Mouse (Mus musculus): Measurements from ENCODE around the gene Clec10a.
"Not testable (repeated sequence)": the region's sequence is repeated elsewhere in the genome, so short reads cannot be mapped to it uniquely, and the experiment has no call there.

The Clec10a gene

DNA sequence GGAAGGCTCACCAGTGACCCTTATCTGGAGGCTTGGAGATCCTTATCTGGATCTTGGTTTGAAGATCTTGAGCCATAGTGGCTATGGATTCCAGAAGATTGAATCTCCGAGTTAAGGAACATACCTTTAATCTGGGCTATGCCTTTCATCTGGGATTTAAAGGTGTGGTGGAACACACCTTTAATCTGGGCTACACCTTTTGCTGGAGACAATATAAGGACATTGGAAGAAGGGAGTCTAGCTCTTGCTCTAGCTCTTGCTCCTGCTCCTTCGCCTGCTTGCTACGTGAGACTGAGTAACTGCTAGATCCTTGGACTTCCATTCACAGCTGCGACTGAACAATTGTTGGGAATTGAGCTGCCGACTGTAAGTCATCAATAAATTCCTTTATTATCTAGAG is at the start of gene Clec10a:
TSS of gene Clec10a (plus strand) at position 301 of the 400 bp plus-strand sequence.
- TF ChIP-seq GATA4 (IDR thresholded peaks at IDR 0.05; ENCODE audit: insufficient replicate concordance, low read length), result not testable (repeated sequence)

- TF ChIP-seq GATA4 (IDR thresholded peaks at IDR 0.05; ENCODE audit: insufficient replicate concordance, low read length), result no peak
Observed at GRCm38 (mm10) chr11:70107085-70107484, 48.9 kb upstream of the Clec10a start.

GRCm38 (mm10) chr11:70110146-70110545 is 45.9 kb upstream of the Clec10a start:
- TF ChIP-seq GATA4 (IDR thresholded peaks at IDR 0.05; ENCODE audit: insufficient replicate concordance, low read length), result no peak

DNA sequence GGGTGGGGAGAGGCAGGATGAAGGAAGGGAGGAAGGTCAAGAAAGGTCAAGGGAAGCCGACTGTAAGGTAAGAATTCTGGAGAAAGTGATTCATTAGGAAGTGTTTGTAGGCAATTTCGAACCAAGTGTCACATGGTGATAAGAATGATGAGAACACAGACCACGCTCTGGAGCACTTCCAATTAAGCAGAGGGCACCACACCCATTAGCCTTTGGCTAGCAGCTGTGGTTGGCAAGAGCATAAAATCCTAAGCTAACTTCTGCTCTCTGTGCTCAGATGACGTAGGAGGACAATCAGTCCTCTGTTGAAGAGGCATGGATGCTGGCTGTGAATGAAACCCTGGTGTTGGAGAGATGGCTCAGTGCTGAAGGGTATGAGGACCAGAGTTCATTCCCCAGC is 41.4 kb upstream of the Clec10a start:
- TF ChIP-seq GATA4 (IDR thresholded peaks at IDR 0.05; ENCODE audit: insufficient replicate concordance, low read length), result no peak

DNA sequence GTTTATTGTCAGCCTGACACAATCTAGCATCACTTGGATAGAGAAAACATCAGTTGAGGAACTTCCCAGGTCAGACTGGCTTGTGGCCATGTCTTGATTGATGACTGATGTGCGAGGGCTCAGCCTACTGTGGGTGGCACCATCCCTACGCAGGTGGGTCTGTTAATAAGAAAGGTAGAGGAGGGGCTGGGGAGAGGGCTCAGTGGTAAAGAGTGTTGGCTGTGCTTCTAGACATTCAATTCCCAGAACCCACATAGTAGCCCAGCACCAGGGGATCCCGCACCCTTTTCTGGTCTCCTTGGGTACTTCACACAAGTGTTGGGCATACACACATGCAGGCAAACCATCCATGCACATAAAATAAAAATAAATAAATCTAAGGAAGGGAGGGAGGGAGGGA is 40.1 kb upstream of the Clec10a start:
- no peak for TF ChIP-seq GATA4 (IDR thresholded peaks at IDR 0.05; ENCODE audit: insufficient replicate concordance, low read length)

GRCm38 (mm10) chr11:70129926-70130379 is 26.0 kb upstream of the Clec10a start, which contains the start of gene Mgl2:
Mgl2 (plus strand) TSS chr11:70130329.
- TF ChIP-seq GATA4 (IDR thresholded peaks at IDR 0.05; ENCODE audit: insufficient replicate concordance, low read length), result no peak

- no peak for TF ChIP-seq GATA4 (IDR thresholded peaks at IDR 0.05; ENCODE audit: insufficient replicate concordance, low read length)
Observed at GRCm38 (mm10) chr11:70139171-70139570, 16.8 kb upstream of the Clec10a start.

DNA sequence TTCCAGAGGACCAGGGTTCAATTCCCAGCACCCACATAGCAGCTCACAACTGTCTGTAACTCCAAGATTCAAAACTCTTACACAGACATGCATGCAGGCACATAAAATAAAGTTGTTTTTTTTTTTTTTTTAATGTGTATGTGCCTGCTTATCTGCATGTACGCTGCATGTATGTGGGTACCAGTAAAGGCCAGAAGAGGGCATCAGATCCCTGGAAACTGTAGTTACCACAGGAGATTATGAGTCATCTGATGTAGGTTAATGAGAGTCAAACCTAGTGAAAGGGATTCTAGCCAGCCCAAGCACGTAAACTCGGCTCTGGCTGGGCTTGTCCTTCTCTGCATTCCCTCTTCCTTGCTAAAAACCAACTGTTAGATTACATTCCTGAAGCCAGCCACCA is 4.9 kb upstream of the Clec10a start:
- no peak for TF ChIP-seq GATA4 (IDR thresholded peaks at IDR 0.05; ENCODE audit: insufficient replicate concordance, low read length)

- TF ChIP-seq GATA4 (IDR thresholded peaks at IDR 0.05; ENCODE audit: insufficient replicate concordance, low read length), result no peak
Observed at GRCm38 (mm10) chr11:70162336-70162735, 6.3 kb downstream of the Clec10a start.

- TF ChIP-seq GATA4 (IDR thresholded peaks at IDR 0.05; ENCODE audit: insufficient replicate concordance, low read length), result no peak
Observed at GRCm38 (mm10) chr11:70165972-70166921, 10.2 kb downstream of the Clec10a start.

DNA sequence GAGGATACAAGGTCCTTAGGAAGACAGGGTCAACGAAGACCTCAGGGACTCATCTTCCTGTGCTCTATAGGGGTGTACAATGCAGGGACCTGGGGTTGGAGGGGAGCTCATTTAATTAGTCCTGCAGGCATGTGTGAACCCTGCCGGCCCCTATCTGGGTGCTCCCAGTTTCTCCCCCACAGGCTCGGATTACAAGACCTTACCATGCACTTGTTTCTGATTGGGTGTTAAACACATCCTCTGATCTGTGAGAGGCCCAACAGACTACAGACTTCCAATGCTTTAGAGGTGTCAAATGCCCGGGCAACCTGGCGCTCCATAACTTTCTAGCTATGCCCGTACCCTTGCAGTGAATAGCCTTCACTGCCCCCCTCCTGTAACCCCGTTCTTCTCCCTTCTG is 12.1 kb downstream of the Clec10a start:
- no peak for TF ChIP-seq GATA4 (IDR thresholded peaks at IDR 0.05; ENCODE audit: insufficient replicate concordance, low read length)

- TF ChIP-seq GATA4 (IDR thresholded peaks at IDR 0.05; ENCODE audit: insufficient replicate concordance, low read length), result no peak
Observed at GRCm38 (mm10) chr11:70170291-70170690, 14.3 kb downstream of the Clec10a start.

DNA sequence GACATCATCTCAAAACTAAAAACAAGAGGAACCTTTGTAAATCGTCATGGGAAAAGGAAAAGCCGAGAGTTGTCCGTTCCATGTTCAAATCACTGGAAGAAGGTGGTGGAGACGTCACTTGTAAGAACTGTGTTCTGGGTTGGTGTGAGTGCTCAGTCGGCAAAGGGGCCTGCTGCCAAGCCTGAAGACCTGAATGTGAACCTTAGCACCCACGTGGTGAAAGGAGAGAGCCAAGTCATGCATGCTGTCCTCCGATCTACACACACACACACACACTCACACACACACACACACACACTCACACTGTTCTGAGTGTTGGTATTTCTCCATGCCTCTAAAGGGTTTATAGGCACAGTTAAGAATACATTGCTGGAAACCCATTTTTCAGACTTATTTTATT is 15.2 kb downstream of the Clec10a start:
- TF ChIP-seq GATA4 (IDR thresholded peaks at IDR 0.05; ENCODE audit: insufficient replicate concordance, low read length), result no peak

- no peak for TF ChIP-seq GATA4 (IDR thresholded peaks at IDR 0.05; ENCODE audit: insufficient replicate concordance, low read length)
Observed at GRCm38 (mm10) chr11:70171847-70172246, 15.8 kb downstream of the Clec10a start.

DNA sequence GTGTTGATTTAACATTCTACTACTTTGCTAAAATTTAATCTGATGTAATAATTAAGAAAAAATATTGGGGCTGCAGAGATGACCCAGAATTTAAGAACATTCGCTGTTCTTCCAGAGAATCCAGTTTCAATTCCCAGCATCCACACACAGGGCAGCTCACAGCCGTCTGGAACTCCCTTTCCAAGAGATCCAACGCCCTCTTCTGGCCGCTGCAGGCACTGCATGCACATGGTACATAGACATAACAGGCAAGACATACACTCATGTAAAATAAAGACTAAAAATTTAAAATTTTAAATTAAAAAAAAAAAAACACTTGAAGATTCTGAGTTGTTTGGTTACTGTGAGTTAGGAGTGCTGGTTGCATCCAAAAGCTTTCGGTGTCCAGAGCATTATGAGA is 16.3 kb downstream of the Clec10a start:
- TF ChIP-seq GATA4 (IDR thresholded peaks at IDR 0.05; ENCODE audit: insufficient replicate concordance, low read length), result no peak

DNA sequence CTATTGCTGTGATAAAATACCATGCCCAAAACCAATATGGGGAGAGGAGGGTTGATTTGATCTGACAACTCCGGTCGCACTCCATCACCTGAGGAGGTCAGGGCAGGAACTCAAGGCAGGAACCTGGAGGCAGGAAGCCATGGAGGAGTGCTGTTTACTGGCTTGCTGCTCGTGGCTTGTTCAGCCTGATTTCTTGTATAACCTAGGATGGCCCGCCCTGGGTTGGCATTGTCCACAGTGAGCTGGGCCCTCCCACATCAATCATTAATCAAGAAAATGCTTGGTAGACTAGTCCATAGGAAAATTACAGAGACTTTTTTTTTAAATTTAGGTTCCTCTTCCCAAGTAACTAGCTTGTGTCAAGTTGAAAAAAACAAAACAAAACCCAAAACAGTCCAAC is 18.5 kb downstream of the Clec10a start:
- TF ChIP-seq GATA4 (IDR thresholded peaks at IDR 0.05; ENCODE audit: insufficient replicate concordance, low read length), result no peak
